In genomic region chr17:43801077-43801476, GRCm38 (mm10) we compare ENCODE assay signal across 9 mouse cellular contexts. TPM values are rescaled to one million over a fixed set of nuclear protein-coding genes. Genes with fewer than 3 reads are reported as not detected.
DNase-seq lines count a peak whose midpoint lies in the region; ATAC-seq and TF ChIP-seq lines count a peak whose summit lies in the region.
"Had no signal": no experiment of that assay in that cellular context is flagged by ENCODE, and none has a peak within 500 bp of the region (broad histone marks: within the 10 kb centered on the region; RNA-seq: fewer than 3 reads in every experiment).

TSS of gene Rcan2 (plus strand) at chr17:43801351.

- H3K9me3 ChIP-seq in forebrain, embryonic 13.5 days (replicated peaks) = no peaks in the 10 kb centered on the region
- no peaks in the 10 kb centered on the region for H3K9me3 ChIP-seq in heart, embryonic 16.5 days (replicated peaks; ENCODE audit: control insufficient read depth, low read length)
- no peaks in the 10 kb centered on the region for H3K9me3 ChIP-seq in liver, embryonic 13.5 days (replicated peaks)
- H3K9me3 ChIP-seq in neural tube, embryonic 11.5 days (ENCODE audit: control insufficient read depth, low read length) = no peaks in the 10 kb centered on the region

- peaks cover 10% of the 10 kb centered on the region; the same call in 1 of the 2 replicates for H3K4me1 ChIP-seq in forebrain, embryonic 13.5 days
- peaks cover 19% of the 10 kb centered on the region for H3K4me1 ChIP-seq in heart, embryonic 16.5 days (ENCODE audit: control insufficient read depth, insufficient read depth, low read length)
- H3K4me1 ChIP-seq in liver, embryonic 13.5 days (replicated peaks) = peaks cover 4% of the 10 kb centered on the region; the same call in 1 of the 2 replicates
- no peaks in the 10 kb centered on the region for H3K4me1 ChIP-seq in neural tube, embryonic 11.5 days (ENCODE audit: control insufficient read depth, insufficient read depth, low read length)

- peak; percentile 60 for TF ChIP-seq CTCF in C2C12 (IDR thresholded peaks at IDR 0.05; ENCODE audit: control insufficient read depth, insufficient read depth, insufficient read length)

- H3ac ChIP-seq in C2C12 (ENCODE audit: control insufficient read depth, insufficient read length, low read depth) = peak within 1 kb of the TSS; percentile 3

- DNase-seq in c-Kit-positive CD71-positive TER-119-negative erythroid progenitor cells, embryonic 14.5 days (ENCODE audit: low read depth) = peak; percentile 8
- DNase-seq in kidney, postnatal 14 days = peak; percentile 72
- DNase-seq in liver, embryonic 13.5 days = no peak
- DNase-seq in neural tube, embryonic 11.5 days (ENCODE audit: low spot score) = peak; percentile 68
- peak; percentile 62 for DNase-seq in testis, postnatal 10 days (ENCODE audit: low spot score)

- WGBS in forebrain, embryonic 13.5 days = 2% methylated on average over 7 of the region's 7 CpGs
- under 1% methylated on average over 7 of the region's 7 CpGs for WGBS in heart, embryonic 16.5 days
- 1% methylated on average over 7 of the region's 7 CpGs for WGBS in liver, embryonic 13.5 days (ENCODE audit: insufficient replicate concordance)
- WGBS in neural tube, embryonic 11.5 days = 0% methylated on average over 7 of the region's 7 CpGs

- H3K36me3 ChIP-seq in C2C12 (ENCODE audit: control insufficient read depth, insufficient read depth) = no peaks in the 10 kb centered on the region
- H3K36me3 ChIP-seq in forebrain, embryonic 13.5 days (ENCODE audit: poor library complexity, severe bottlenecking) = no peaks in the 10 kb centered on the region
- no peaks in the 10 kb centered on the region for H3K36me3 ChIP-seq in heart, embryonic 16.5 days (ENCODE audit: control insufficient read depth, insufficient read depth)
- no peaks in the 10 kb centered on the region for H3K36me3 ChIP-seq in liver, embryonic 13.5 days
- H3K36me3 ChIP-seq in neural tube, embryonic 11.5 days (ENCODE audit: control insufficient read depth, insufficient read depth, low read length) = no peaks in the 10 kb centered on the region
- H3K36me3 ChIP-seq: G1E had no signal

- peaks cover 3% of the 10 kb centered on the region for H3K27me3 ChIP-seq in C2C12 (ENCODE audit: control insufficient read depth, insufficient read depth, insufficient read length)
- H3K27me3 ChIP-seq in forebrain, embryonic 13.5 days = peaks cover 8% of the 10 kb centered on the region; the same call in 1 of the 2 replicates
- H3K27me3 ChIP-seq in heart, embryonic 16.5 days (ENCODE audit: control insufficient read depth, insufficient read depth, low read length) = 0 out of 2 replicates have a peak, but pooled peaks cover 5% of the 10 kb centered on the region
- peaks cover 25% of the 10 kb centered on the region for H3K27me3 ChIP-seq in liver, embryonic 13.5 days
- no peaks in the 10 kb centered on the region for H3K27me3 ChIP-seq in neural tube, embryonic 11.5 days (ENCODE audit: control insufficient read depth, insufficient read depth, low read length)

- H3K79me2 ChIP-seq in C2C12 (ENCODE audit: control insufficient read depth, insufficient read depth) = no peaks in the 10 kb centered on the region

- peak within 1 kb of the TSS; percentile 91 for H3K4me2 ChIP-seq in forebrain, embryonic 13.5 days
- H3K4me2 ChIP-seq in heart, embryonic 16.5 days (ENCODE audit: low read depth, low read length) = peak within 1 kb of the TSS; percentile 86
- H3K4me2 ChIP-seq in liver, embryonic 13.5 days = peak within 1 kb of the TSS; percentile 66
- H3K4me2 ChIP-seq in neural tube, embryonic 11.5 days (ENCODE audit: low read depth) = peak within 1 kb of the TSS; percentile 93

- H3K9ac ChIP-seq in forebrain, embryonic 13.5 days = peak within 1 kb of the TSS; percentile 76
- H3K9ac ChIP-seq in heart, embryonic 16.5 days (ENCODE audit: low read length) = peak within 1 kb of the TSS; percentile 89
- no peak within 1 kb of the TSS for H3K9ac ChIP-seq in liver, embryonic 13.5 days
- peak within 1 kb of the TSS; percentile 74 for H3K9ac ChIP-seq in neural tube, embryonic 11.5 days (ENCODE audit: low read length)

- no peak within 1 kb of the TSS; the same call in 1 of the 2 replicates for H3K27ac ChIP-seq in forebrain, embryonic 13.5 days
- H3K27ac ChIP-seq in heart, embryonic 16.5 days (ENCODE audit: low read length) = peak within 1 kb of the TSS; percentile 90
- H3K27ac ChIP-seq in liver, embryonic 13.5 days = no peak within 1 kb of the TSS
- no peak within 1 kb of the TSS for H3K27ac ChIP-seq in neural tube, embryonic 11.5 days (ENCODE audit: low read depth, low read length)

- H3K4me3 ChIP-seq in C2C12 (ENCODE audit: insufficient read depth, poor library complexity, severe bottlenecking) = no peak within 1 kb of the TSS
- H3K4me3 ChIP-seq in forebrain, embryonic 13.5 days = peak within 1 kb of the TSS; percentile 64
- H3K4me3 ChIP-seq in heart, embryonic 16.5 days (ENCODE audit: low read length) = peak within 1 kb of the TSS; percentile 81
- H3K4me3 ChIP-seq in liver, embryonic 13.5 days (replicated peaks) = peak within 1 kb of the TSS; percentile 51
- peak within 1 kb of the TSS; percentile 57 for H3K4me3 ChIP-seq in neural tube, embryonic 11.5 days (ENCODE audit: low read depth, low read length)

- H3K79me3 ChIP-seq in C2C12 (ENCODE audit: low read depth) = no peaks in the 10 kb centered on the region

- peak; percentile 87 for ATAC-seq in forebrain, embryonic 13.5 days
- 0 out of 2 replicates have a peak, but pooled peaks have one; percentile 61 for ATAC-seq in heart, embryonic 16.5 days (replicated peaks; ENCODE audit: extremely low read depth, insufficient read depth, low FRiP score)
- ATAC-seq in liver, embryonic 13.5 days (ENCODE audit: low read depth) = peak; percentile 57; the same call in 1 of the 2 replicates
- ATAC-seq in neural tube, embryonic 11.5 days (ENCODE audit: insufficient read depth, low FRiP score, low TSS enrichment) = peak; percentile 83

TF ChIP-seq in C2C12, 6 proteins besides CTCF, POLR2A, EP300 and RAD21:
- TF ChIP-seq MYOD1 (IDR thresholded peaks at IDR 0.05; ENCODE audit: control insufficient read depth, insufficient read length, low read depth) = no peak
- no peak for TF ChIP-seq CEBPB (IDR thresholded peaks at IDR 0.05; ENCODE audit: low read depth)
- TF ChIP-seq MYOG (IDR thresholded peaks at IDR 0.05; ENCODE audit: control insufficient read depth, extremely low read depth, insufficient read length) = no peak
- no peak for TF ChIP-seq MAX (IDR thresholded peaks at IDR 0.05)
- TF ChIP-seq USF1 (IDR thresholded peaks at IDR 0.05; ENCODE audit: low read depth) = no peak
- no peak for TF ChIP-seq FOSL1 (IDR thresholded peaks at IDR 0.05; ENCODE audit: insufficient read depth, low read length, poor library complexity, severe bottlenecking)

RNA-seq across cellular contexts. Expression of gene Rcan2, which starts in this region (rescaled TPM):
- 1.0 TPM for polyA plus RNA-seq in C2C12 (2012; fragmentation: generic; extraction: Trizol)
- 24.5 and 30.4 TPM in 2 replicates for polyA plus RNA-seq in forebrain, embryonic 13.5 days (2015; fragmentation: Nextera tagmentation; extraction: Ambion mirVana)
- polyA plus RNA-seq in heart, embryonic 16.5 days (2015; fragmentation: Nextera tagmentation; extraction: Ambion mirVana) = 63.1 and 63.9 TPM in 2 replicates
- 1.1 and 1.2 TPM in 2 replicates for polyA plus RNA-seq in liver, embryonic 13.5 days (2015; fragmentation: Nextera tagmentation; extraction: Ambion mirVana)
- polyA plus RNA-seq in neural tube, embryonic 11.5 days (2014; fragmentation: Nextera tagmentation; extraction: Ambion mirVana) = 19.7 TPM in 2 replicates
- polyA plus RNA-seq: G1E had no signal
